Mouse (Mus musculus) stomach, postnatal 0 days (tissue): Measurements from ENCODE around the gene Vps51.

Source experiments
- CTCF ChIP-seq: IDR thresholded peaks from 2 replicates; pipeline ENCODE4 v1.5.1; 2016; ENCODE audit warnings: antibody characterized with exemption, low read depth, mild to moderate bottlenecking, moderate library complexity
- EP300 ChIP-seq: optimal IDR thresholded peaks from 2 replicates; pipeline ENCODE3; 2016; ENCODE audit warnings: antibody characterized with exemption

DNA sequence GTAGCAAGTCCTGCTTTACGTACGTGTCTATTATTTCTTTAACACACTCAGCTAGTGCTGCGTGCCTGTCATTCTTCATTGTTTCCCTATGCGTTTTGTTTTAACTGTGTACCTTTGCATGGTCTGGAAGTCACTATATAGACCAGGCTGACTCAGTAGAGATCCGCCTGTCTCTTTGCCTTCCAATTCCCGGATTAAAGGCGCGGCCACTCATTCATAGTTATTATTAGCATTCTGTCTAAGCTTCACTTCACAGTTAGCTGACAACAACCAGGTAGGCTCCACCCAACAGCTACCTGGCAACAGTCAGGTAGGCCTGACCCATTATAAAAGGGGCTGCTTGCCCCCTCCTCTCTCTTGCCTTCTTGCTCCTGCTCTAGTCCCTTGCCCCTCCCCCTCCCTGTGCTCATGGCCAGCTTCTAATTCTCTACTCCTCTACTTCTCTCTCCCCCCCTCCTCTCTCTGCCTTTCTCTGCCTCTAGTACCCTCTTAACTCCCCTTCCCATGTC, 41.7 kb upstream of the Vps51 start:
- TF ChIP-seq CTCF = no peak
- no peak for TF ChIP-seq EP300
